Mouse (Mus musculus) lung, embryonic 15.5 days (tissue): ENCODE measurements at regions not wholly inside any gene's neighbourhood (a gene's known extent, or its start where the extent isn't known, plus 50 kb on each side); places are given as distances from the start of the nearest gene placed in this dataset. TPM values are rescaled to one million over a fixed set of nuclear protein-coding genes. Genes with fewer than 3 reads are reported as not detected.

ENCODE experiments used
- ATAC-seq: fragments of 200-750 bp; cut with Nextera tagmentation; 2 replicates; pipeline ENCODE4 v1.8.0; 2017; ENCODE audit warnings: moderate number of reproducible peaks, borderline replicate concordance; ENCODE audit not compliant: low FRiP score, low TSS enrichment; ENCODE audit errors: extremely low read depth
- H3K27ac ChIP-seq: fragments of 300-500 bp; sonication (generic); 2 replicates; pipeline ENCODE4 v1.5.1; 2015; ENCODE audit warnings: moderate library complexity, mild to moderate bottlenecking, inconsistent platforms
- H3K27me3 ChIP-seq: fragments of 300-500 bp; sonication (generic); 2 replicates; pipeline ENCODE4 v1.6.1; 2015; ENCODE audit warnings: inconsistent platforms
- H3K36me3 ChIP-seq: fragments of 300-500 bp; sonication (generic); 2 replicates; pipeline ENCODE4 v1.6.1; 2015; ENCODE audit warnings: inconsistent platforms
- H3K4me1 ChIP-seq: fragments of 300-500 bp; sonication (generic); 2 replicates; pipeline ENCODE4 v1.6.1; 2015; ENCODE audit warnings: inconsistent platforms
- H3K4me2 ChIP-seq: fragments of 300-500 bp; sonication (generic); 2 replicates; pipeline ENCODE4 v1.6.1; 2015; ENCODE audit warnings: inconsistent platforms, mild to moderate bottlenecking, moderate library complexity
- H3K4me3 ChIP-seq: fragments of 300-500 bp; sonication (generic); 2 replicates; pipeline ENCODE4 v1.5.1; 2015; ENCODE audit warnings: mild to moderate bottlenecking, inconsistent platforms
- H3K9ac ChIP-seq: fragments of 300-500 bp; sonication (generic); 2 replicates; pipeline ENCODE4 v1.6.1; 2015; ENCODE audit warnings: inconsistent platforms
- H3K9me3 ChIP-seq: fragments of 300-500 bp; sonication (generic); 2 replicates; pipeline ENCODE4 v1.6.1; 2016; ENCODE audit warnings: inconsistent platforms
- WGBS: fragments of 180-500 bp; shearing (Covaris S2); methylation state at CpG from one replicate; pipeline ENCODE4 v1.1.7; 2015; 5-methylcytosine and 5-hydroxymethylcytosine counted together
- microRNA-seq: library from miRNA; unstranded; fragments of <30 nt; microRNA quantifications from one replicate; pipeline ENCODE4, GENCODE M21; 2016

GRCm38 (mm10) chr5:13022270-13022669 is 102.9 kb upstream of the Sema3a start:
- WGBS = 32% methylated on average over 3 of the region's 3 CpGs
- Histone ChIP-seq H3K4me2 (no peak overlapping the region), H3K9ac (no peak overlapping the region), H3K27ac (no peak overlapping the region), H3K27me3 (no peaks in the 10 kb centered on the region), H3K4me1 (no peaks in the 10 kb centered on the region), H3K36me3 (no peaks in the 10 kb centered on the region), H3K9me3 (no peaks in the 10 kb centered on the region), H3K4me3 (no peak overlapping the region)
- ATAC-seq = peak; percentile 59; the same call in 1 of the 2 replicates

- no peak for ATAC-seq
- no peaks in the 10 kb centered on the region for H3K9me3 ChIP-seq
- WGBS = 87% methylated on average over 3 of the region's 3 CpGs
- no peaks in the 10 kb centered on the region for H3K4me1 ChIP-seq
- no peaks in the 10 kb centered on the region for H3K36me3 ChIP-seq
- H3K4me2 ChIP-seq = no peak overlapping the region
- no peak overlapping the region for H3K9ac ChIP-seq
- no peak overlapping the region for H3K4me3 ChIP-seq
- no peaks in the 10 kb centered on the region for H3K27me3 ChIP-seq
- no peak overlapping the region for H3K27ac ChIP-seq
Observed at GRCm38 (mm10) chr5:13033332-13033731, 91.9 kb upstream of the Sema3a start.

GRCm38 (mm10) chr5:13036127-13036526 is 89.1 kb upstream of the Sema3a start:
- no peak overlapping the region for H3K4me3 ChIP-seq

GRCm38 (mm10) chr5:13058883-13059423 is 66.3 kb upstream of the Sema3a start:
- no peak overlapping the region for H3K27ac ChIP-seq
- WGBS = 66% methylated on average over 2 of the region's 2 CpGs
- no peak overlapping the region for H3K4me3 ChIP-seq
- H3K36me3 ChIP-seq = no peaks in the 10 kb centered on the region
- no peak overlapping the region for H3K4me2 ChIP-seq
- no peaks in the 10 kb centered on the region for H3K27me3 ChIP-seq
- no peak overlapping the region for H3K9ac ChIP-seq
- ATAC-seq = no peak
- H3K9me3 ChIP-seq = no peaks in the 10 kb centered on the region
- H3K4me1 ChIP-seq = no peaks in the 10 kb centered on the region

More at GRCm38 (mm10) chr5:13036127-13036526, 89.1 kb upstream of the Sema3a start:
- H3K9me3 ChIP-seq = no peaks in the 10 kb centered on the region
- no peaks in the 10 kb centered on the region for H3K27me3 ChIP-seq
- ATAC-seq = no peak
- no peak overlapping the region for H3K9ac ChIP-seq
- no peak overlapping the region for H3K4me2 ChIP-seq
- no peaks in the 10 kb centered on the region for H3K4me1 ChIP-seq
- H3K36me3 ChIP-seq = no peaks in the 10 kb centered on the region
- 72% methylated on average over 2 of the region's 2 CpGs for WGBS
- H3K27ac ChIP-seq = no peak overlapping the region

- no peak overlapping the region for H3K4me3 ChIP-seq
- no peak overlapping the region for H3K27ac ChIP-seq
- no peak for ATAC-seq
- H3K36me3 ChIP-seq = no peaks in the 10 kb centered on the region
- no peaks in the 10 kb centered on the region for H3K27me3 ChIP-seq
- no peak overlapping the region for H3K4me2 ChIP-seq
- 63% methylated on average over 3 of the region's 3 CpGs for WGBS
- H3K4me1 ChIP-seq = no peaks in the 10 kb centered on the region
- no peak overlapping the region for H3K9ac ChIP-seq
- no peaks in the 10 kb centered on the region for H3K9me3 ChIP-seq
Observed at GRCm38 (mm10) chr5:13066942-13067341, 58.3 kb upstream of the Sema3a start.

Small RNA genes lying in the stretch of these regions (microRNA-seq; reads per million reads assigned to microRNA genes)
- not detected for gene Gm23243
